Mouse (Mus musculus): ENCODE results near the gene AU022252.

AU022252 gene

GRCm38 (mm10) chr4:119244468-119245240 lies 12.1 kb upstream of the AU022252 start:
- no peak for DNase-seq (ENCODE audit: low spot score)

GRCm38 (mm10) chr4:119242571-119242970 lies 10.1 kb upstream of the AU022252 start:
- DNase-seq (ENCODE audit: low spot score) = no peak

GRCm38 (mm10) chr4:119241664-119242063 lies 9.2 kb upstream of the AU022252 start:
- no peak for DNase-seq (ENCODE audit: low spot score)

- DNase-seq (ENCODE audit: low spot score) = peak; percentile 50
Observed at GRCm38 (mm10) chr4:119239181-119239682, 6.7 kb upstream of the AU022252 start.

GRCm38 (mm10) chr4:119238661-119239060 lies 6.1 kb upstream of the AU022252 start:
- DNase-seq (ENCODE audit: low spot score) = no peak

GRCm38 (mm10) chr4:119234348-119234747 lies 1.8 kb upstream of the AU022252 start:
- no peak for DNase-seq (ENCODE audit: low spot score)

- DNase-seq (ENCODE audit: low spot score) = peak; percentile 81
Observed at GRCm38 (mm10) chr4:119233256-119233901, 867 bp upstream of the AU022252 start.

GRCm38 (mm10) chr4:119226751-119227150 lies 5.8 kb downstream of the AU022252 start:
- DNase-seq (ENCODE audit: low spot score) = no peak

- no peak for DNase-seq (ENCODE audit: low spot score)
Observed at GRCm38 (mm10) chr4:119225719-119226118, 6.8 kb downstream of the AU022252 start.

- DNase-seq (ENCODE audit: low spot score) = no peak
Observed at GRCm38 (mm10) chr4:119224534-119224933, 8.0 kb downstream of the AU022252 start.

- DNase-seq (ENCODE audit: low spot score) = no peak
Observed at GRCm38 (mm10) chr4:119223696-119224095, 8.8 kb downstream of the AU022252 start.

- DNase-seq (ENCODE audit: low spot score) = peak; percentile 20
Observed at GRCm38 (mm10) chr4:119218169-119218568, 14.3 kb downstream of the AU022252 start, which contains the start of gene Tmem269. Gene Tmem269, minus strand, starts transcription at chr4:119218217.

- no peak for DNase-seq (ENCODE audit: low spot score)
Observed at GRCm38 (mm10) chr4:119216667-119217066, 15.8 kb downstream of the AU022252 start.

- peak; percentile 47 for DNase-seq (ENCODE audit: low spot score)
Observed at GRCm38 (mm10) chr4:119204672-119205071, 27.8 kb downstream of the AU022252 start.

- DNase-seq (ENCODE audit: low spot score) = no peak
Observed at GRCm38 (mm10) chr4:119198105-119198504, 34.4 kb downstream of the AU022252 start.

- no peak for DNase-seq (ENCODE audit: low spot score)
Observed at GRCm38 (mm10) chr4:119195582-119196320, 36.8 kb downstream of the AU022252 start.

GRCm38 (mm10) chr4:119194909-119195581 lies 37.5 kb downstream of the AU022252 start, which contains the start of gene Svbp:
Gene Svbp, plus strand, starts transcription at chr4:119195306.
- DNase-seq (ENCODE audit: low spot score) = peak; percentile 95

GRCm38 (mm10) chr4:119192757-119193156 lies 39.8 kb downstream of the AU022252 start:
- no peak for DNase-seq (ENCODE audit: low spot score)

GRCm38 (mm10) chr4:119191273-119191672 lies 41.2 kb downstream of the AU022252 start:
- no peak for DNase-seq (ENCODE audit: low spot score)

- peak; percentile 29 for DNase-seq (ENCODE audit: low spot score)
Observed at GRCm38 (mm10) chr4:119190618-119191017, 41.9 kb downstream of the AU022252 start.

GRCm38 (mm10) chr4:119189864-119190263 lies 42.6 kb downstream of the AU022252 start, which contains the start of gene Ermap:
Gene Ermap, minus strand, starts transcription at chr4:119190011.
- DNase-seq (ENCODE audit: low spot score) = peak; percentile 23

GRCm38 (mm10) chr4:119189392-119189791 lies 43.1 kb downstream of the AU022252 start:
- no peak for DNase-seq (ENCODE audit: low spot score)
